Mouse (Mus musculus) ovary, postnatal 36 days (tissue): ENCODE results near the gene Atg4b.

Experiments
- DNase-seq: peaks from one replicate; pipeline ENCODE4 v3.0.0; 2022; ENCODE audit warnings: low spot score, mixed read lengths

Atg4b gene

GRCm38 (mm10) chr1:93751290-93751689 is at the start of gene Atg4b:
Gene Atg4b, plus strand, starts transcription at chr1:93751500.
- no peak for DNase-seq

GRCm38 (mm10) chr1:93702106-93702505 is 49.2 kb upstream of the Atg4b start:
- DNase-seq, result no peak

- DNase-seq, result no peak
Measured at GRCm38 (mm10) chr1:93703472-93704048, 47.7 kb upstream of the Atg4b start.

- DNase-seq, result no peak
Measured at GRCm38 (mm10) chr1:93704341-93704740, 47.0 kb upstream of the Atg4b start.

GRCm38 (mm10) chr1:93705389-93705788 is 45.9 kb upstream of the Atg4b start:
- DNase-seq, result no peak

GRCm38 (mm10) chr1:93716166-93716565 is 35.1 kb upstream of the Atg4b start:
- no peak for DNase-seq

- DNase-seq, result no peak
Measured at GRCm38 (mm10) chr1:93721557-93721956, 29.7 kb upstream of the Atg4b start.

- DNase-seq, result no peak
Measured at GRCm38 (mm10) chr1:93724623-93725022, 26.7 kb upstream of the Atg4b start.

- no peak for DNase-seq
Measured at GRCm38 (mm10) chr1:93725665-93726064, 25.6 kb upstream of the Atg4b start.

GRCm38 (mm10) chr1:93726116-93726515 is 25.2 kb upstream of the Atg4b start:
- no peak for DNase-seq

- DNase-seq, result peak; percentile 67
Measured at GRCm38 (mm10) chr1:93726974-93727373, 24.3 kb upstream of the Atg4b start.

GRCm38 (mm10) chr1:93731103-93731502 is 20.2 kb upstream of the Atg4b start:
- DNase-seq, result no peak

- no peak for DNase-seq
Measured at GRCm38 (mm10) chr1:93731880-93732281, 19.4 kb upstream of the Atg4b start.

GRCm38 (mm10) chr1:93735859-93736258 is 15.4 kb upstream of the Atg4b start:
- DNase-seq, result no peak

- no peak for DNase-seq
Measured at GRCm38 (mm10) chr1:93737711-93738110, 13.6 kb upstream of the Atg4b start.

GRCm38 (mm10) chr1:93740671-93741070 is 10.6 kb upstream of the Atg4b start:
- no peak for DNase-seq

GRCm38 (mm10) chr1:93741987-93742386 is 9.3 kb upstream of the Atg4b start:
- no peak for DNase-seq

- no peak for DNase-seq
Measured at GRCm38 (mm10) chr1:93742910-93743309, 8.4 kb upstream of the Atg4b start.

GRCm38 (mm10) chr1:93746179-93746578 is 5.1 kb upstream of the Atg4b start:
- DNase-seq, result no peak

- no peak for DNase-seq
Measured at GRCm38 (mm10) chr1:93748539-93748938, 2.8 kb upstream of the Atg4b start.

- no peak for DNase-seq
Measured at GRCm38 (mm10) chr1:93753911-93754572, 2.7 kb downstream of the Atg4b start.

- peak; percentile 96 for DNase-seq
Measured at GRCm38 (mm10) chr1:93754573-93755290, 3.4 kb downstream of the Atg4b start, which contains the start of gene Thap4. Gene Thap4, minus strand, starts transcription at chr1:93754864.

GRCm38 (mm10) chr1:93755291-93755610 is 4.0 kb downstream of the Atg4b start:
- no peak for DNase-seq
